Mouse (Mus musculus): ENCODE data around the gene Hrasls5. TPM values are rescaled to one million over a fixed set of nuclear protein-coding genes. Genes with fewer than 3 reads are reported as not detected.
A peak's percentile ranks its signal among the peaks of the same experiment; 100 is the strongest.

Hrasls5 gene
- polyA plus RNA-seq, 1 experiment, result not detected

DNA sequence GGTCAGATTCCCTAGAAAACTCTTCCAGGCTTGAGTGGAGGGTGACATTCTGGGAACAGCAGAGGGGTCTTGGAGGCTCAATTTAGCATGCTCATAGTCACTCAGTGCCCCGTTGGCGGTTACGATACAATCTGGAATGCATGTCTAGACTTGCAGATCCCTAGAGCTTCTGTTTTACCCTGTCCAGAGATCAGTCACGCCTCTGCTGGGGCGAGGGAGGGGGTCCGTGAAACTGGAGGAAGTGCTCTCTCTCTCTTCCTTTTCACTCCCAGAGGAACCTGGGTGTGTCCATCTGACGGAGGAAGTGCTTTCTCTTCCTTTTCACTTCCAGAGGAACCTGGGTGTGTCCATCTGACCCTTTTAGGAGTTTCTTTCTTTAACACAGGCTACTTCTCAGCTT is 29.2 kb upstream of the Hrasls5 start:
- no peak overlapping the region for H3K4me3 ChIP-seq (ENCODE audit: insufficient read depth, low read length)
- no peaks in the 10 kb centered on the region for H3K4me1 ChIP-seq (ENCODE audit: control insufficient read depth, insufficient read depth, low read length)
- TF ChIP-seq CTCF (IDR thresholded peaks at IDR 0.05; ENCODE audit: borderline replicate concordance, insufficient read depth, low read length) (no peak), POLR2A (IDR thresholded peaks at IDR 0.05; ENCODE audit: low read depth, low read length) (no peak)
- H3K27ac ChIP-seq (ENCODE audit: insufficient read depth, low read length), result no peak overlapping the region

GRCm38 (mm10) chr19:7583599-7583998 is 28.7 kb upstream of the Hrasls5 start:
- Histone ChIP-seq H3K27ac (ENCODE audit: insufficient read depth, low read length) (no peak overlapping the region), H3K4me3 (ENCODE audit: insufficient read depth, low read length) (no peak overlapping the region), H3K4me1 (ENCODE audit: control insufficient read depth, insufficient read depth, low read length) (no peaks in the 10 kb centered on the region)
- no peak for TF ChIP-seq POLR2A (IDR thresholded peaks at IDR 0.05; ENCODE audit: low read depth, low read length)
- TF ChIP-seq CTCF (IDR thresholded peaks at IDR 0.05; ENCODE audit: borderline replicate concordance, insufficient read depth, low read length), result no peak

DNA sequence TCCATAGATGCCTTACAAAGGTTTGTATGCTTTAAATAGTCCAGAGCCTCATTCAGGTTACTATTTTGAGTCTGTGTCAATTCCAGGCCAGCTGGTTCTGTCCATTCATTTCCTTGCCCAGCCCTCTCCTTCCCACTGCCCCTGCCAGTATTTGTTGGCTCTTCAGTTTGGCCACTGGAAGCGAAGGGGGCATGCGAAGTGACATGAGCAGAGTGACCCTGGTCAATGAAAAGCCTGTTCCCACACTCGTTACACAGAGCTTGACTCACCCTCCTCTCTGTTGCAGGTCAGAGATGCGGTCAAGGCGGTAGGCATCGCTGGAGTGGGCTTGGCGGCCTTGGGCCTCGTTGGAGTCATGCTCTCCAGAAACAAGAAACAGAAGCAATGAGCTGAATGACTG is 27.1 kb upstream of the Hrasls5 start:
- Histone ChIP-seq H3K4me1 (ENCODE audit: control insufficient read depth, insufficient read depth, low read length) (no peaks in the 10 kb centered on the region), H3K27ac (ENCODE audit: insufficient read depth, low read length) (no peak overlapping the region), H3K4me3 (ENCODE audit: insufficient read depth, low read length) (no peak overlapping the region)
- TF ChIP-seq POLR2A (IDR thresholded peaks at IDR 0.05; ENCODE audit: low read depth, low read length) (no peak), CTCF (IDR thresholded peaks at IDR 0.05; ENCODE audit: borderline replicate concordance, insufficient read depth, low read length) (no peak)

GRCm38 (mm10) chr19:7585764-7586163 is 26.6 kb upstream of the Hrasls5 start:
- TF ChIP-seq CTCF (IDR thresholded peaks at IDR 0.05; ENCODE audit: borderline replicate concordance, insufficient read depth, low read length) (no peak), POLR2A (IDR thresholded peaks at IDR 0.05; ENCODE audit: low read depth, low read length) (no peak)
- no peak overlapping the region for H3K27ac ChIP-seq (ENCODE audit: insufficient read depth, low read length)
- H3K4me1 ChIP-seq (ENCODE audit: control insufficient read depth, insufficient read depth, low read length), result no peaks in the 10 kb centered on the region
- no peak overlapping the region for H3K4me3 ChIP-seq (ENCODE audit: insufficient read depth, low read length)

GRCm38 (mm10) chr19:7590795-7591194 is 21.5 kb upstream of the Hrasls5 start:
- no peak overlapping the region for H3K27ac ChIP-seq (ENCODE audit: insufficient read depth, low read length)
- H3K4me1 ChIP-seq (ENCODE audit: control insufficient read depth, insufficient read depth, low read length), result no peaks in the 10 kb centered on the region
- no peak overlapping the region for H3K4me3 ChIP-seq (ENCODE audit: insufficient read depth, low read length)
- TF ChIP-seq POLR2A (IDR thresholded peaks at IDR 0.05; ENCODE audit: low read depth, low read length), result no peak
- TF ChIP-seq CTCF (IDR thresholded peaks at IDR 0.05; ENCODE audit: borderline replicate concordance, insufficient read depth, low read length), result no peak

DNA sequence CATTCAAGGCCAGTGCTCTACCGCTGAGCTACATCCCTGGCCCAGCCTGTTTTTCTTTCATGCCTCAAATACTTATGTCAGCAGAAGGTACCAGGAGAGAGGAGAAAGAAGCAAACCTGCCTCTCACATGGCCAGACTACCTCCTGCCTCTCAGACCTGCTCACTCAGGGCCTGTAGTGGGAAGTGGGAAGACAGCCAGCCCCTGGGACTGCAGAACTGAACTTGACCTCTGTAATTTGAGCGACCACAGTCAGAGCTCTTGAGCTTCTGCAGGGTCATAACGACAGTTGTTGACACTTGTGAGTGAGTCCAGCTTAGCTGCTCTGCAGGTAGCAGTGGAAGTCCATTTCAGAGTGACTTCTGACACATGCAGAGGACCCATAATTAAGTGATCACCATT is 20.3 kb upstream of the Hrasls5 start:
- Histone ChIP-seq H3K27ac (ENCODE audit: insufficient read depth, low read length) (no peak overlapping the region), H3K4me1 (ENCODE audit: control insufficient read depth, insufficient read depth, low read length) (no peaks in the 10 kb centered on the region), H3K4me3 (ENCODE audit: insufficient read depth, low read length) (no peak overlapping the region)
- TF ChIP-seq POLR2A (IDR thresholded peaks at IDR 0.05; ENCODE audit: low read depth, low read length), result no peak
- no peak for TF ChIP-seq CTCF (IDR thresholded peaks at IDR 0.05; ENCODE audit: borderline replicate concordance, insufficient read depth, low read length)

GRCm38 (mm10) chr19:7595534-7595933 is 16.8 kb upstream of the Hrasls5 start:
- TF ChIP-seq POLR2A (IDR thresholded peaks at IDR 0.05; ENCODE audit: low read depth, low read length) (0 out of 2 replicates have a peak, but pooled peaks have one; percentile 24), CTCF (IDR thresholded peaks at IDR 0.05; ENCODE audit: borderline replicate concordance, insufficient read depth, low read length) (no peak)
- H3K4me3 ChIP-seq (ENCODE audit: insufficient read depth, low read length), result no peak overlapping the region
- no peak overlapping the region for H3K27ac ChIP-seq (ENCODE audit: insufficient read depth, low read length)
- H3K4me1 ChIP-seq (ENCODE audit: control insufficient read depth, insufficient read depth, low read length), result no peaks in the 10 kb centered on the region

DNA sequence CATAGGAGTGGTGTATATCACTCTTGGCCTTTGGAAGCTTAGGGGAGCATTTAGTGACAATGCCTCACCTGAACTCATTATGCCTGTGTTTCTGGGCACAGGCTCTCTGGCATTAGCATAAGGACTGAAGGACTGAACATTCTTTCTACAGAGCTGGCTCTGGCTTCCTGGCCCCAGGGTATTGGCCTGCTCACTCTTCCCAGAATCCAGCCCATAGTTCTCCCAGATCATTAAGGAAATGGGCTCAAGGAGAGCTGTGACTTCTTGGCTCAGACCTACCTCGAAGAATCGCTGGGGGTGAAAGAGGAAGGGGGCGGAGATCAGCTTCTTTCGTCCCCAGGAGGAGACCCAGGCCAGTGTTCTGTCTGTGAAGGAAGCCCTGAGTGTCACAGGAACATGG is 13.9 kb upstream of the Hrasls5 start:
- Histone ChIP-seq H3K4me1 (ENCODE audit: control insufficient read depth, insufficient read depth, low read length) (no peaks in the 10 kb centered on the region), H3K4me3 (ENCODE audit: insufficient read depth, low read length) (no peak overlapping the region), H3K27ac (ENCODE audit: insufficient read depth, low read length) (no peak overlapping the region)
- no peak for TF ChIP-seq POLR2A (IDR thresholded peaks at IDR 0.05; ENCODE audit: low read depth, low read length)
- TF ChIP-seq CTCF (IDR thresholded peaks at IDR 0.05; ENCODE audit: borderline replicate concordance, insufficient read depth, low read length), result no peak

- H3K27ac ChIP-seq (ENCODE audit: insufficient read depth, low read length), result no peak overlapping the region
- no peak for TF ChIP-seq CTCF (IDR thresholded peaks at IDR 0.05; ENCODE audit: borderline replicate concordance, insufficient read depth, low read length)
- TF ChIP-seq POLR2A (IDR thresholded peaks at IDR 0.05; ENCODE audit: low read depth, low read length), result no peak
- H3K4me1 ChIP-seq (ENCODE audit: control insufficient read depth, insufficient read depth, low read length), result peaks cover 3% of the 10 kb centered on the region
- no peak overlapping the region for H3K4me3 ChIP-seq (ENCODE audit: insufficient read depth, low read length)
Observed at GRCm38 (mm10) chr19:7601551-7601950, 10.8 kb upstream of the Hrasls5 start.

- Histone ChIP-seq H3K27ac (ENCODE audit: insufficient read depth, low read length) (no peak overlapping the region), H3K4me1 (ENCODE audit: control insufficient read depth, insufficient read depth, low read length) (peaks cover 5% of the 10 kb centered on the region), H3K4me3 (ENCODE audit: insufficient read depth, low read length) (no peak overlapping the region)
- no peak for TF ChIP-seq POLR2A (IDR thresholded peaks at IDR 0.05; ENCODE audit: low read depth, low read length)
- TF ChIP-seq CTCF (IDR thresholded peaks at IDR 0.05; ENCODE audit: borderline replicate concordance, insufficient read depth, low read length), result no peak
Observed at GRCm38 (mm10) chr19:7604107-7604506, 8.2 kb upstream of the Hrasls5 start.

- H3K4me1 ChIP-seq (ENCODE audit: control insufficient read depth, insufficient read depth, low read length), result peaks cover 5% of the 10 kb centered on the region
- TF ChIP-seq POLR2A (IDR thresholded peaks at IDR 0.05; ENCODE audit: low read depth, low read length) (no peak), CTCF (IDR thresholded peaks at IDR 0.05; ENCODE audit: borderline replicate concordance, insufficient read depth, low read length) (no peak)
- no peak overlapping the region for H3K4me3 ChIP-seq (ENCODE audit: insufficient read depth, low read length)
- H3K27ac ChIP-seq (ENCODE audit: insufficient read depth, low read length), result no peak overlapping the region
Observed at GRCm38 (mm10) chr19:7605013-7605412, 7.3 kb upstream of the Hrasls5 start.
